Mouse (Mus musculus) G1E (cell line): ENCODE results near the gene Cbln1.

Experiments
- CTCF ChIP-seq: IDR thresholded peaks from 2 replicates; pipeline ENCODE4 v1.5.1; 2012; ENCODE audit warnings: low read depth, low read length, inconsistent platforms, mixed read lengths
- TAL1 ChIP-seq: conservative IDR thresholded peaks from 2 replicates; pipeline ENCODE4 v1.6.1; 2012; ENCODE audit warnings: low read depth, low read length, inconsistent platforms, mixed read lengths

DNA sequence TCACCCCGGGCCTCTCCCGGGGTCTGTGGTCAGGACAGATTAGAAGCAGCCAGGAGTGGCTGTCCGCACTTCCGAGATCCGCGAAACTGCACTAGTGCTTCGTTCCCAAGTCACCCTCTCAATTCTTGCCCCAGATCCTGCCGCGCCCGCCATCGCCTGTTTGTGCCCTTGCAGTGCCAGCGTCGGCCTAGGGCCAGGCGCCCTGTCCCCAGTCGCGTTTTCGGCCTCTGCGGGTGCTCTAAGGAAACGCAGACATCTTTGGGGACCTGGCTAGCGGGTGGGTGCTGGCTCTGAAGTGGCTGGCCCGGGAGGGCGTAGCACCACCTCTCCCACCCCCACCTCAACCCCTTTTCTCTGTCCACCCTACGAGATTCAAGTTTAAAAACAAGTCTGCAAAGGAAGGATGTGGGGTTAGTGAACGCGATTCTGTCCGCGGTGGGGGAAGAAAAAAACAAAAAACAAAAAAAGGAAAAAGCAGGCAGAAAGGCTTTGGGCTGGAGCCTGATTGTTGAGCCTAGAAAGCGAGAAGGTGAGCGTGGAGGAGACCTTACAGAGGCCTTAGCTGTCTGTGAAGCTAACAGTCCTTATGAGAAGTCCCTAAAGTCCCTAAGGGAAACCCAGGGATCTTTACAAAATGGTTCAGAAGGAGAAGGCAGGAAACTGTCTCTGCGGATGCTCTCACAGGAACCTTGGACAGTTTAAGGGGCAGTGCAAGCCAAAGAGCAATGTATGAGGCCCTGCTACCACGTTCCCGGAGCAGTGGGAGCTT, 1.4 kb downstream of the Cbln1 start:
- TF ChIP-seq CTCF (no peak), TAL1 (no peak)
